Mouse (Mus musculus): ENCODE data around the gene Vps18.

- no peak for TF ChIP-seq MAFK (IDR thresholded peaks at IDR 0.05; ENCODE audit: insufficient read depth, low read depth, low read length)
- TF ChIP-seq HCFC1 (IDR thresholded peaks at IDR 0.05; ENCODE audit: borderline replicate concordance, insufficient read depth, low read length), result no peak
- TF ChIP-seq ZC3H11A (IDR thresholded peaks at IDR 0.05; ENCODE audit: borderline replicate concordance, low read depth, low read length), result no peak
- no peak for TF ChIP-seq CHD2 (IDR thresholded peaks at IDR 0.05; ENCODE audit: low read depth, low read length)
Measured at GRCm38 (mm10) chr2:119263813-119264212, 24.7 kb upstream of the Vps18 start.
